Mouse (Mus musculus): ENCODE data around the gene Sytl1.

- no peak for TF ChIP-seq GATA1 (IDR thresholded peaks at IDR 0.05; ENCODE audit: borderline replicate concordance, low read length)
- TF ChIP-seq FLI1 (IDR thresholded peaks at IDR 0.05; ENCODE audit: low read length), result no peak
These were observed 35.3 kb downstream of the Sytl1 start for GRCm38 (mm10) chr4:133227636-133228035.
